Mouse (Mus musculus) naive thymus-derived CD4-positive, alpha-beta T cell, adult 2 months (primary cell): ENCODE data around the gene Rita1.

Source experiments
- DNase-seq: peaks from one replicate; pipeline ENCODE4 v3.0.0-alpha.2; 2011; ENCODE audit warnings: low read depth

The Rita1 gene

GRCm38 (mm10) chr5:120612442-120612821, at the start of gene Rita1, which contains the start of gene Ddx54:
Gene Rita1, minus strand, starts transcription at chr5:120612589.
Gene Ddx54, plus strand, starts transcription at chr5:120612739.
- DNase-seq: no peak

DNA sequence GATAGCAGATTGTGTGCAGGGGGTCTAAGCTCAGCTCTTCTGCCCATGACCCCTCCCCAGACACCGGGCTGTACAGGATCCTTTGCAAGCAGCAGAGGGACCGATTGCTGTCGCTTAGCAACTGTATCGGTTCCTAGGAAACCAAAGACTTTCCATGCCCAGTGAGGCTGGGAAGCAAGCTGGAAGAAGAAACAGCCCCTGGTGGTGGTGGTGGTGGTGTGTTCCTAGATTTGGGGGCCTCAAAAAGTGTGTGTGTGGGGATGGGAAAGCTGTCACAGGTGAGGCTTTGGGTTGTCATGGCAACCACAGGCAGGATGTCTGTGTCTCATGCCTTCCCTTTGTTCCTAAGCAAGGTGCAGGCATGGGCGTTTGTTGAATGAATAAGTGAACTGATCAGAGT, 48.4 kb upstream of the Rita1 start:
- DNase-seq: no peak

DNA sequence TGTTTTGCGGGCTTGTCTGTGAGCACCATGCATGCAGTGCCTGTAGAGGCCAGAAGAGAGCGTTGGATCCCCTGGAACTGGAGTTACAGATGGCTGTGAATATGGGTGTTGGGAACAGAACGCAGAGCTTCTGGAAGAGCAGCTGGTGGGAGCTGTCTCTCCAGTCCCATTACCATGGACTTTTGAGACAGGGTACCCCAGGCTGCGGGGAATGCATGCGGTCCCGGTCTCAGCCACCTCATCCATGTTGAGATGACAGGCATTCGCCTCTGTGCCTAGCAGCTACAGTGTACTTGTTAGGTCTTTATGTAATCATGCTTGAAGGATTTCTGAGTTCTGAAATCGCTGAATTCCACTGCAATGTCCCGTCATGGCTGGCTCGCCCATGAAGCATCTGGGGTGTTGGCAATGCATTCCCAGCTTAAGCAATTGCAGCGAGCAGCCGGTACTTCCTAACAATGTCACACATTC, 43.9 kb upstream of the Rita1 start:
- DNase-seq: no peak

DNA sequence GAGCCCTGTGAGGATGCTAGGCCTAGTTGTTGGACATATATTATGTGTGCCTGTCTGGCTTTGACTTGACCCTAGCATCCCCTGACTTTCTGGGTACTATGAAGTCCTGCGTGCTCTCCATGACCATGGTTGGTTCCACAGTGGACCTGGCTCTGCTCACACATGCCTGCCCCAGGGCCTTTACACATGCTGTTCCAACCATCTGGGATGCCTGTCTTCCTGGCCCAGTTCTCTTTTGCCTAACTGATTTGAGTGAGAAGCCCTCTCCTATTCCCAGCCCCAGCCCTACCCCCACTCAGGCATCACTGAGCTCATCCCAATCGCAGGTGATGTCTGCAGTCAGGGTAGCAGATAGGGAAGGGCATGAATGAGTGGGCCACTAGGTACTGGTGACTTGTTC, 41.5 kb upstream of the Rita1 start:
- no peak for DNase-seq

DNA sequence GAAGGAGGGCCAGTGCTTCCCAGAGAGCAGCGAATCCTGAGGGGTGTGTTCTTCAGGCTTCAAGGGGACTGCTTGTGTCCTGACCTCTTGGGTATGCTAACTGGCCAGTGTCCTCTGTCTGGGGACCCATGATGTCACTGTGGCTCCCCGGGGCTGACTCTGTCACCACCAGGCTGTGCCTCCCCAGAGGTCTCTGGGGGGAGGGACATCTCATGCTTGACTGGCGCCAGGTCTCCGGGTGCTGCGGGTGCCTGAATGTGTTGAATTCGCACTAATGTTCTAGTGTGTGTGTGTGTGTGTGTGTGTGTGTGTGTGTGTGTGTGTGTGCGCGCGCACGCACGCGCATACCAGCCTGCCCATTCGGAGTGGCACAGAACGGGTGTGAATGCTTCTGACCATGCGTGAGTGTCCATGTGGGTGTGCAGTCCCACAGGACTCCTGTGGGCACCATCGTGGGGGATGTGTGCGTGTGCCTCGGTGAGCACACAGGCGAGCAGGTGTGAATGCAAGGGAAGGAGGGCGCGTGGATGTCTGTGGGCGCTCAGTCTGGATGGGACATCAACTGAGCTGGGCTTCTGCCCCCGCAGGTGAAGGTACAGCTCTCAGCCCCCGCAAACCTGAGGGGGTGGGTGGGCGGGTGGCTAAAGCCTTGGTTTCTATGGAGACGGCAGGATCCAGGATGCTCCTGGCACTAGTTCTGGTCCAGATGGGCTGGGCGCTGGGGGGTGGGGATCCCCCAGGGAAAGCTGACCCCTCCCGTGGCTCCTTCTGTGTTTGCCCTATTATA, 40.7 kb upstream of the Rita1 start:
- DNase-seq: no peak

DNA sequence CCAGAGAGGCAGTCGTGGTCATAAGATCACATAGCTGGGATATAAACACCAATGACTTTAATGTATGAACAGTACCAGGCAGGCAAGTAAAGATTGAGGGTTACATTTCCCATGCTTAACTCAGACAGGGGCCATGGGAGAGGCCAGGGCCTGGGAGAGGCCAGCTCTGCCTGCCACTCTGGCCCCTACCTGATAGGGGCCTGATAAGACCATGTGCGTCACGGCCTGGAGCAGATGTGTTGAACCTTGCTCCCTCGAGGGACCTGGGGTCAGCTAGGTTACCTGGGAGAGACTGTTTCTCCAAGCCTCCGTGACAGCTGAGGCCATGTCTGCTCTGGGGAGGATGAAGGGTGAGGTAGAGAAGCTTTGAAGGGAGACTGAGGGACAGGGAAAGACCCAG, 38.8 kb upstream of the Rita1 start:
- DNase-seq: no peak

DNA sequence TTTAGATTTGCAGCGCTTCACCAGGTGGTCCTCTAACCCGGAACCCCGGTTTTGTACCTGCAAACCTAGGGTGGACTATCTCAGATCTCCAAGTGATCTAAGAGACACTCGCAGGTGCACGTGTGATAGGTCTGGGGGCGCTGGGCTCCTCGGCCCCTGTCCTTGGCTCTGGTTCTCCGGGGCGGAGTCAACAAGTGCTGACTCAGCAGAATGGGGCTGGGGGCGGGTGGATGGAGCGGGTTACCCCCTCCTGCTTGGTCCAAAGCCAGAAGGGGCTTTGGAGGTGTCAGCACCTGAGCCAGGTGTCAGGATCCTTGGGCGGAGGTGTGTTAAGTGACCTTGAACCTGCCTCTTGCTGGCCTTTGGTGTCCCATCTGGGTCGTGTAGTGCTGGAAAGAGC, 37.5 kb upstream of the Rita1 start:
- no peak for DNase-seq

- no peak for DNase-seq
Observed at GRCm38 (mm10) chr5:120649374-120649933, 37.1 kb upstream of the Rita1 start.

DNA sequence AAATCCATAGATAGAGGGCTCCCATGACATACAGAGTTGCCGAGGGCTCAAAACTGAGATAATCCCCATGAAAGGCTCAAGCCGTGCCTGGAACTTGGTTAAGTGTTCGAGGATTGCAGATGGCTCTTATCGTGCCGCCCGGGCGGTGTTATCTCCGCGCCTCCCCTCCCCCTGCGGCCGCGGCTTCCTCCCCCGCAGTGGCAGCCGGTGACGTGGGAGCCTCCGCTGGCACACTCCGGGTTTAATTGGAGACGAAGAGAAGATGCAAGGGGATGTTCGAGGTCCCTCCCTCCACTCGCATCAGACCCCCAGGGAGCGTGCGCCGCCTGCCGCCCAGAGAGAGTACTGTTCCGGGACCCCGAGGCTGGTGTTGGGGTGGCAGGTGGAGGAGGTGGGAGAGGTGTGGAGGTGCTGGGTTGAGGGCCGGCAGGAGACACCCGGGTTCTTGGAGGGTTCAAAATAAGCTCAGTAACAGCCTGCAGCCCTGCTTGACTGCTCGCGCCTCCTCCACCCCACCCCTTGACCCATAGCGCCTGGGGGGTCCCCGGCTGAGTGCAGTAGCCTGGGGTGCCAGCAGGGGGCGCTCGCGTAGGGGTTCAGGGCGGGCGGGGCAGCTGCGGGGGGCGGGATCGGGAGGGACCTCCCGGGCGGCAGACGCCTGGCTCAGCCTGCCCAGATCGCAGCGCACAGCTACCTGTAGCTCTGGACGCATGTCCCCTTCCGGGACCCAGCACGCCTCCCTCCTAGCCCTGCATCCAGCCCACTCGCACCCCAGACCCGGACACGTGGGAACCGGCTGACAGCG, 36.4 kb upstream of the Rita1 start, which contains the start of gene Rasal1:
Gene Rasal1, plus strand, starts transcription at position 244 of the 805 bp plus-strand sequence.
- peak; percentile 95 for DNase-seq

DNA sequence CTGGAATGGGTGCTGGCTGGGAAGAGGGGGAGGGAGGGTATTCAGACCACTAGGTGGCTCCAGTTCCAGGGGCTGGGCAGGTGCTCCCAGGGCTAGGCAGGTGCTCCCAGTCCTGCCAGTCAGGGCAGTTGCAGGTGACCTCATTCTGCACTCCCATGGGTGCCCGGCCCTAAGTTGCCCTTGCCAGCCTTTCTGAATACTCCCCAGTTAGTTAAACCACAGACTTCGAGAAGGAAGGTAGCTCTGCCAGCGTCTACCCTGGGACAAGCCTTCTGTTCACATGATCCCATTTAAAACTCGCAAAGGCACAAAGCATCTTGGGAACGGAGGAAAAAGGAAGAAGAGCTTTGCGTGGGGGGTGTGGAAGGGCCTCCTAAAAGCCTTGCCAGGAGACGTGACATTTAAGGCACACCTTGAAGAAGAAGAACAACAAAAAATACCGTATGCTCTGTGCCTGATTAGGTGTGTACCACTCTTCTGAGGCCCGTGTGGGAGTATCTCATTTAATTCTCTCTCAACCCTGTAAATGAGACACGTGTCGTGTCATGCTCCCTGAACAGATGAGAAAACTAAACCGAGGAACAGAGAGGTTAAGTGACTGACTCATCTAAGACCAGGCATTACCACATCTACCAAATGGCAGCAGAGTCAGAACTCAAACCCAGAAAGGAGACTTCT, 35.6 kb upstream of the Rita1 start:
- DNase-seq: peak; percentile 72

GRCm38 (mm10) chr5:120647361-120647760, 35.0 kb upstream of the Rita1 start:
- no peak for DNase-seq

DNA sequence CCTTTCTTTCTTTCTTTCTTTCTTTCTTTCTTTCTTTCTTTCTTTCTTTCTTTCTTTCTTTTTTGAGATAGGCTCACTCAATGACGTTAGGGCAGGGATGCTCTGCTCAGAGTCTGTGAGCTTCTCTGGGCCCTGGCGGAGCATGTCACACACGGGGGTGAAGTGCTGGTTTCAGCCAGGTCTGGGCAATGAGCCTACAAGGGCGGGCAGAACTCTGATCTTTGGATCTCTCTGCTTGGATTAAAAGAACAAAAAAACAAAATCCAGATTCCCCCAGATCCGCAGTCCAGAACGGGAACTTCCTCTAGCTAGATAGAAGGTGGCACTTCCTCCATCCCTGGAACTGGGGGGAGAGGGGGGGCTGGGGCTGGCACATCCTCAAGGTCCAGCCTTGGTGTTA, 33.5 kb upstream of the Rita1 start:
- DNase-seq: no peak

GRCm38 (mm10) chr5:120644227-120644626, 31.8 kb upstream of the Rita1 start:
- no peak for DNase-seq

GRCm38 (mm10) chr5:120643365-120644085, 31.1 kb upstream of the Rita1 start:
- DNase-seq: no peak

DNA sequence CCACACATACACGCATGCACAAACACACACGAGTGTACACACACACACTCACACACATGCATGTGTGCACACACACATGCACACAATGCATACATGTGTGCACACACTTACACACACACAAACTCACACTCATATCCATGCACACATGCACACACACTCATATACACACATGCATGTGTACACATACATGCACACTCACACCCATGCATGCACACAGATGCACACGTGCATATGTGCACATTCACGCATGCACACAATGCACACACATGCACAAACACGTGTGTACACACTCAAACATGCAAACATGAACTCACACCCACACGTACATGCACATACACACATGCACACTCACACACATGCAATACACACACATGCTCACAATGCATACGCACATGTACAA, 27.7 kb upstream of the Rita1 start:
- DNase-seq: no peak

GRCm38 (mm10) chr5:120635633-120636032, 23.2 kb upstream of the Rita1 start:
- no peak for DNase-seq

DNA sequence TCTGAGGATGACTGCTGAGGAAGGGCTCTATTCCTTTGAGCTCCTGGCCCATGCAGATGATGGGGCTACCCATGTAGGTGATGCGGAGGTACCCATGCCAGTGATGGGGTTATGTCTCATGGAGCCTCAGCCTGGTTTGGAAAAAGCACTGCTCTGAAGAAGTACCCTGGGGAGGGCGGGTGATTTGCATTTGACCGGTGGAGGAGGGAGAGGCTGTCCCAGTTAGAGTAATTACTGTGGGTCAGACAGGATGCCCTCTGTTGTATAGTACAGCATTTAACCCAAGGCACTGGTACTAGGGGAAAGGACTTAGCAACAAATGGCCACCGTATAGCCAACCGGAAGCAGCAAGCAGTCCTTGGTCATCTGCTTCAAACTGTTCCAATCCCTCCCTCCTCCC, 22.5 kb upstream of the Rita1 start:
- no peak for DNase-seq

- DNase-seq: no peak
Observed at GRCm38 (mm10) chr5:120634131-120634530, 21.7 kb upstream of the Rita1 start, which contains the start of gene Cfap73. Gene Cfap73, minus strand, starts transcription at chr5:120634235.

GRCm38 (mm10) chr5:120631892-120632291, 19.5 kb upstream of the Rita1 start:
- peak; percentile 36 for DNase-seq

DNA sequence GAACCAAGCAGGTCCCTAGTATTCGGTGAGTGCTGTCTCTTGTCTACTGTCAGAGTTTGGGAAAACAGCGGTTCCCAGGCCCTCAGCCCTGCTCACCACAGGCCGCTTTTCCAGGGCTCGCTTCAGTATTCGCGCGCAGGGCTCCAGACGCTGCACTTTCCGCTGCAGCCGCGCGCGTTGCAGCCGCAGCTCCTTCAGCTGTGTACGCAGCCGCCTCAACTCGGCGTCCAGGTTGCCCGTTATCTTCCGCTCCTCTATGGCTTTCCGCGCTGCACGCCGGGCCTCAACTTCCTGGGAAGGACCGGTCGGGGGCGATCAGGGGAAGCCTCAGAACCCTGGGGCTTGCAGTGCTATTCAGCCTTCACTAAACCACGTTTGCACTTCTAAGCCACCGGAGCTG, 18.7 kb upstream of the Rita1 start:
- peak; percentile 60 for DNase-seq

DNA sequence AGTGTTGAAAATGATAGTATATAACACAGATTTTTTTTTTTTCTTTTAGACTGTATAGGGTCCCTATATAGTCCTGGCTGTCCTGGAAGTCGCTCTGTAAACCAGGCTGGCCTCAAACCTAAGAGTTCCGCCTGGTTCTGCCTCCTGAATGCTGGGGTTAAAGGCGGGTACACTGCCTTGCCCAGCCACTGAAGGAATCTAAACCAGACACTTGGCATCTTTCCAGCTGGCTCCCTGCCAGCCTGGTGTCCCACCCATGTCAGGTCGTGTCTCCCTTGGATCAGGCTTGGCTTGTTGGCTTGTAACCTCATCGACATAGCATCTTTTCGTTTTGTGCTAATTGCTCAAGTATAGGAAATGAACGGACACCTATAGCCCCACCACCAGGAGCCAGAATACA, 16.2 kb upstream of the Rita1 start:
- peak; percentile 30 for DNase-seq
